Mouse (Mus musculus): ENCODE measurements around the gene Plekhm3. TPM values are rescaled to one million over a fixed set of nuclear protein-coding genes. Genes with fewer than 3 reads are reported as not detected.

The Plekhm3 gene
- polyA plus RNA-seq, 1 experiment from 2014 or later, result 10.4 TPM

DNA sequence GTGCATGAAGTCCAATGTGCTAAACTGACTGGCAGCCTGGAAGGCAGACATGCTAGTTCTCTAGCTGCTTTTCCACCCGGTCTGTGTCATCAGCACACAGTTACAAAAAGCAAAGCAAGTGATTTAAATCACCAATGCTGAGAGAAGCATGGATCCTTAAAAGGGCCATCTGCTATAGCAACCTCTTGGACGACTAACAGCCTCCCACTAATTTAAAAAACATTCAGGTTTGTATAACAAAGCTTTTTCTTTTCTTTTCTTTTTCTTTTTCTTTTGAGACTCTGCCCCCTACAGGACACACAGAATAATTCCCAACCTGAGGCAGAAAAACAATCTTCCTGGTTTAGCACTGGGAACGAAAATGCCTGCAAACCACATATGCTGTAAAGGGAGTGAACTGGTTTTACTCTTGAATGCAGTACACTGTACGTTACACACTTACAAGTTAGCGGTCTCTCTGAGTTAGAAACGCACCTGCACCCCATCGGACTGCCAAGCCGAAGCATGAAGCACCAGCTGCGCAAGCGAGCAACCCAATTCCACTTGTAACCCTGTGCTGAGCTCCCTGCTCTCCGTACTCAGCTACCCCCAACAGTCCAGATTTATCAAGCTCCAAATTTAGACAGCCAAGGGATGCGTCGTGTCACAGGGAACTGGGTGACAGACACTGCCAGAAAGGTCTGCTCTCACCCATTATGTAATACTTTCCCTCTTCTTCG is 37.7 kb downstream of the Plekhm3 start:
- Histone ChIP-seq H3K36me3 (peaks cover 5% of the 10 kb centered on the region; the same call in 1 of the 2 replicates), H3K27me3 (ENCODE audit: low read depth, poor library complexity, severe bottlenecking) (0 out of 2 replicates have a peak, but pooled peaks cover 3% of the 10 kb centered on the region), H3K4me3 (no peak overlapping the region), H3K4me1 (peaks cover 32% of the 10 kb centered on the region), H3K27ac (no peak overlapping the region), H3K9me3 (replicated peaks) (no peaks in the 10 kb centered on the region)
- 60% methylated on average over 14 of the region's 14 CpGs for WGBS
- DNase-seq (ENCODE audit: low spot score), result no peak

DNA sequence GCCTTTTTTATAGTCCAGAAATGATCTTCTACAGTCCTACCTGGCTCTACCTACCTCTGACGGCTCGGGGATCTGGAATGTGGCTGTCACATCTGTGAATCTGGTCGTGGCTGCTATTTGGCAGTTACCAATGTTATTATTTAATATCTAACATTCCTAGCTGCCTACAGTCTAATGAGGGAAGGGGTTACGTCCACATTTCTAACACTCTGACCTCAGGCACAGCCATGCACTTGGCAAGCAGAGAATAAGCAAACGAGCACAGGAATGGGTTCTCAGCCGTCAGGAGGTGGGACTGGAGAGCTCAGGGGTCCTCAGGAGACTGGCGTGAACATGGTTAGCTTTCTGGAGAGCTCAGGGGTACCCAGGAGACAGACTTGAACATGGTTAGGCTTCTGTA is 38.7 kb downstream of the Plekhm3 start:
- Histone ChIP-seq H3K9me3 (replicated peaks) (no peaks in the 10 kb centered on the region), H3K4me3 (no peak overlapping the region), H3K36me3 (peaks cover 5% of the 10 kb centered on the region; the same call in 1 of the 2 replicates), H3K4me1 (peaks cover 32% of the 10 kb centered on the region), H3K27ac (no peak overlapping the region), H3K27me3 (ENCODE audit: low read depth, poor library complexity, severe bottlenecking) (0 out of 2 replicates have a peak, but pooled peaks cover 3% of the 10 kb centered on the region)
- DNase-seq (ENCODE audit: low spot score), result no peak
- 88% methylated on average over 7 of the region's 7 CpGs for WGBS

DNA sequence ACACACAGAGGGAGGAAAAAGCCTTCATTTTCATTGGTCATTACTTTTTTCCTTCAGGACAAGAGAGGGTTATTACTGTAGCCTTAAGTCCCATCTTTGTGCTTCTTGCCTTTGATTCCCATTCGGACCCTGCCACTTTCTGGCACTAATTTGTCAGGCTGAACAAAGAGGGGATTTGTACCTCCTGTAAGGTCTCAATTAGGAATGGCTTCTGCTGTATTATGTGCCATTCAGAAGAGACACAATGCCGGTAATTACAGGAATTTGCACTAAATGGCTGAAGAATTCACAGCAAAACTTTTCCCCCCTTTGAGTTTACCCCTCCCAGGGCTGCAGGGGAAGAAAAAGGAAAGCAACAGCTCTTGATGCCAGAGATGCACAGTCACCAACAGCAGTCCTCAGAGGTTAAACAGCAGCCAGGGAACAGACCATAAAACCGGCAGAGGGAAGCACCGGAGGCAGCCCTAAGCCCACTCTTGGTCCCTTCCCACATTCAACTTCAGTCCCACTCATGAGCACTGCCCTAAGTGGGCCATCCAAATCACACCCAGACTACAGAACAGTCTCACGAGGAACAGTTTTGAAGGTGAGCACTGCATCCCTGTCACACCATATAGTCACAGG is 39.6 kb downstream of the Plekhm3 start:
- DNase-seq (ENCODE audit: low spot score), result no peak
- no peak overlapping the region for H3K4me3 ChIP-seq
- 0 out of 2 replicates have a peak, but pooled peaks cover 3% of the 10 kb centered on the region for H3K27me3 ChIP-seq (ENCODE audit: low read depth, poor library complexity, severe bottlenecking)
- peaks cover 5% of the 10 kb centered on the region; the same call in 1 of the 2 replicates for H3K36me3 ChIP-seq
- peaks cover 32% of the 10 kb centered on the region for H3K4me1 ChIP-seq
- H3K9me3 ChIP-seq (replicated peaks), result no peaks in the 10 kb centered on the region
- H3K27ac ChIP-seq, result no peak overlapping the region
- WGBS, result 27% methylated on average over 5 of the region's 5 CpGs

DNA sequence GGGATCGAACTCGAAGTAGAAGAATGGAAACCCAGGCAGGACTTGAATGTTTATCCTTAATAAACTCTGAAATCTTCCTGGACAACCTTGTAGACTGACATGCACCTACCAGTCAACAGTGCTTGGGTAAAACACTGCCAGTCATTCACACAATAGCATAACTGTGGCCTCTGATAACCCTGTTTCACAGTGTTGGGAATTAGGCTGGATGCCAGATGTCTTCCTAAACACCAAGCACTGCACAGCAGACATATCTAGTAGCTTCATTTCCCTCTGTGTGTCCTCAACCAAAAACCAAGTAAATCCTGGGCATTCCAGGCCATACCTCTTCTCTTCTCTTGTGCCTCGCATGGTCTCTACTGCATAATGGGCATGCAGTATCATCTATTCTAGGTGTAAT is 42.3 kb downstream of the Plekhm3 start:
- Histone ChIP-seq H3K4me1 (peaks cover 32% of the 10 kb centered on the region), H3K4me3 (no peak overlapping the region), H3K27me3 (ENCODE audit: low read depth, poor library complexity, severe bottlenecking) (0 out of 2 replicates have a peak, but pooled peaks cover 3% of the 10 kb centered on the region), H3K36me3 (no peaks in the 10 kb centered on the region), H3K27ac (no peak overlapping the region), H3K9me3 (replicated peaks) (no peaks in the 10 kb centered on the region)
- no peak for DNase-seq (ENCODE audit: low spot score)
- WGBS, result 92% methylated on average over 3 of the region's 3 CpGs

DNA sequence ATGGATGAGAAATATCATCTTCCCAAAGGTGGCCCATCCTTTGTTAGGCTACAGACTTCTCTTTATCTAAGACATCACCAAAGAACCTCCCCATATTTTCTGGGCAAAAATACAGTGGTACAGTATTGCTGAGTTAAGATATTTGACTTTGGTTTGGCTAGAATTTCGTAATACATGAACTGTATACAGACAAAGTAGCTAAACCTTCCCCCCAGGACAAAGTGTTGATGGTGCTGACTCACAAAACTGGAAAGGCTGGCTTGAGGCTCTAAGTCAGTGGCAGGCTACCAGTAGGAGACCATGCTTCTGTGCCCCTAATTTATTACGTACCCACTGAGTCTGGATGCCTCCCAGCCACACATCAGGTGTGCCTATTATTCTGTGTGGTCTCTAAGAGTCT is 48.9 kb downstream of the Plekhm3 start:
- Histone ChIP-seq H3K9me3 (replicated peaks) (no peaks in the 10 kb centered on the region), H3K27ac (no peak overlapping the region), H3K36me3 (no peaks in the 10 kb centered on the region), H3K4me1 (no peaks in the 10 kb centered on the region), H3K4me3 (no peak overlapping the region), H3K27me3 (ENCODE audit: low read depth, poor library complexity, severe bottlenecking) (no peaks in the 10 kb centered on the region)
- DNase-seq (ENCODE audit: low spot score), result no peak
- WGBS, result 91% methylated on average over 2 of the region's 2 CpGs

DNA sequence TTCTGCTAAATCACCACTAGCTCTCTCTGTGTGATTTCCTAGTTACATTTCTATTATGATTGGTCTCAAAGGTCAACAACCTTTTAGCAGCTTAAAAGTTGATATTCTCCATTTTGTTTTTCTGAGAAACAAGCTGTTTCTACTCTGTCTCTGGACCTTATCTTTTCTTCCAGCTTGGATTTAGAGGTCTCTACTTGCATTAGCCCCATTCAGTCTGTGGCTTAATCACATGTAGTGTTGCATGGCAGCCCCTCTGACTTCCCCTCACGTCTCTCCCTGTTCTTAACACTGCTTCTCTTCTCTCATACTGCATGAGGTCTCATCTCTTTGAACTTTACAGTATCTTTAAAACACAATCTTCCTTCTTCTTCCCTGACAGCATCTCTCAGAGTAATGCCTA is 50.4 kb downstream of the Plekhm3 start:
- Histone ChIP-seq H3K9me3 (replicated peaks) (no peaks in the 10 kb centered on the region), H3K27me3 (ENCODE audit: low read depth, poor library complexity, severe bottlenecking) (no peaks in the 10 kb centered on the region), H3K36me3 (no peaks in the 10 kb centered on the region), H3K4me1 (no peaks in the 10 kb centered on the region), H3K4me3 (no peak overlapping the region), H3K27ac (no peak overlapping the region)
- no peak for DNase-seq (ENCODE audit: low spot score)
- 77% methylated on average over 1 of the region's 1 CpGs for WGBS

DNA sequence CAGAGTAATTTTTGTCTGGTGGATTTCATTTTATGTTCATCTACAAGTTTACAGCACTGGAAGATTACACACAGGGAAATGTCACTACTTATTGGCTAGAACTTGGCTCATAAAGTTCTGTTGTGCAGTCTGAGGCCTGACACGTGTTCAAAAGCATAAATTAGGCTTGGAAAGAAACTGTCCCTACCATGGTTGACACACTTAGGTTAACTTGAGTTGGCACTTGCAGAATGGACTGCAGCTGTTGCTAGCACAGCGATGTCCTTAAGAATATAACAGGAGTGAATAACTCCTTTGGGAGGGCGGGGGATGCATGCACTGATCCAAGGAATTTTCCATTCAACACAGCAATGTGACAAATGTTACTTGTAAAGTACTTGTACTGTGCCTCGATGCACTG is 53.2 kb downstream of the Plekhm3 start:
- Histone ChIP-seq H3K27me3 (ENCODE audit: low read depth, poor library complexity, severe bottlenecking) (no peaks in the 10 kb centered on the region), H3K9me3 (replicated peaks) (no peaks in the 10 kb centered on the region), H3K4me1 (no peaks in the 10 kb centered on the region), H3K36me3 (no peaks in the 10 kb centered on the region), H3K27ac (no peak overlapping the region), H3K4me3 (no peak overlapping the region)
- no peak for DNase-seq (ENCODE audit: low spot score)
- 92% methylated on average over 4 of the region's 4 CpGs for WGBS

DNA sequence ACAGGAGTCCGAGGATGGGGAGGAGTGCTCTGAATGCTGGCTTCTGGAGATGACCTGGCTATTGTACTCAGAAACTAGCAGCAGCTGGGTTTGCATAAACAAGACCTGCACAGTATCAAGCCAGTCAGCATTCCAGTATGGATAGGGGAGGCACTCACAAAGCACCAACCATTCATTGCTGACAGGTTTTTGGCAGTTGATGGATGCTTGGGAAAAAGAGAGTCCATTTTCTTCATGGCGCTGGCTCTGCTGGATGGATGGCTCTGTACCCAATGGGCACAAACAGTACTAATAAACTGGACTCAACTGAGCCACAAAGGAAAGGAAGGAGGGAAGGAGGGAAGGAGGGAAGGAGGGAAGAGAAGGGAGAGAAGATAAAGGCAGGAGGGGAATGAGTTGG is 53.8 kb downstream of the Plekhm3 start:
- no peaks in the 10 kb centered on the region for H3K4me1 ChIP-seq
- no peak overlapping the region for H3K27ac ChIP-seq
- 86% methylated on average over 2 of the region's 2 CpGs for WGBS

DNA sequence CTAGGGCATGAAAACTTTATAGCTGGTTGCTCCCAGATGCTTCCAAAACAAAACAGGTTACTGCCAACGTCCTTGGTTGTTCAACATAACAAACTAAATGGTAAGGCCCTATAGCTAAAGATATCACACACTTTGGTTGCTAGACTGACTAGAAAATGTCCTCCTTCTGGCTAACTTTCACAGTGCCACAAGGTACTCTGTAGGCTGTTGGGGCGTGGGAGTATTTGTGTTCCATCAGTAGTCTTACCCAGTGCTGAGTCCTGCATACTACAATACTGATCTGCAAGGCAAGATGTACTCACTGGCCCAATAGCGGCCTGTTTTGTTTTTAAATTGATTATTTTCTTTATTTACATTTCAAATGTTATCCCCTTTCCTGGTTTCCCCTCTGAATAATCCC is 56.9 kb downstream of the Plekhm3 start:
- no peak for DNase-seq (ENCODE audit: low spot score)
- Histone ChIP-seq H3K36me3 (no peaks in the 10 kb centered on the region), H3K4me3 (no peak overlapping the region), H3K4me1 (no peaks in the 10 kb centered on the region), H3K27ac (no peak overlapping the region), H3K9me3 (replicated peaks) (no peaks in the 10 kb centered on the region), H3K27me3 (ENCODE audit: low read depth, poor library complexity, severe bottlenecking) (no peaks in the 10 kb centered on the region)
- WGBS, result 87% methylated on average over 3 of the region's 3 CpGs

More for the DNA sequence above, 53.8 kb downstream of the Plekhm3 start:
- no peaks in the 10 kb centered on the region for H3K27me3 ChIP-seq (ENCODE audit: low read depth, poor library complexity, severe bottlenecking)
- DNase-seq (ENCODE audit: low spot score), result no peak
- H3K4me3 ChIP-seq, result no peak overlapping the region
- H3K36me3 ChIP-seq, result no peaks in the 10 kb centered on the region
- no peaks in the 10 kb centered on the region for H3K9me3 ChIP-seq (replicated peaks)

DNA sequence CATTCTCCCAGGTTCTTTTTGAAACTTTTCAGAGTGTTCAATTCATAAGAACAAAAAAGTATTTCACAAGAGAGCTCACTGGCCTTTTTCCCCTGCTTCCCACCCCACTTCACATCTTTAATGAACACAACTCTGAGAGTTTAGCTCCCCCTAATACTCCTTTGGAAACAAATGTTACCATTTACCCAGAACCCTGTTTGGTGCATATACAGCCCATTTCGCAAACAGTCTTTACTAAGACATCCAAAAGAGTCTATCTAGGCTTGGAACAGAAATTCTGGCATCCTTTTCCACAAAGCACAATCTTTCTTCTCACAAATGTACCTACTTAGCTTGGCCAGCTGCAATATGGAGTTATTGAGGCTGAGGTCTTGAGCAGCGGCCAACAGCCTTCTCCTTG is 59.1 kb downstream of the Plekhm3 start:
- H3K27me3 ChIP-seq (ENCODE audit: low read depth, poor library complexity, severe bottlenecking), result no peaks in the 10 kb centered on the region
- H3K4me1 ChIP-seq, result no peaks in the 10 kb centered on the region
- WGBS, result 92% methylated on average over 2 of the region's 2 CpGs

DNA sequence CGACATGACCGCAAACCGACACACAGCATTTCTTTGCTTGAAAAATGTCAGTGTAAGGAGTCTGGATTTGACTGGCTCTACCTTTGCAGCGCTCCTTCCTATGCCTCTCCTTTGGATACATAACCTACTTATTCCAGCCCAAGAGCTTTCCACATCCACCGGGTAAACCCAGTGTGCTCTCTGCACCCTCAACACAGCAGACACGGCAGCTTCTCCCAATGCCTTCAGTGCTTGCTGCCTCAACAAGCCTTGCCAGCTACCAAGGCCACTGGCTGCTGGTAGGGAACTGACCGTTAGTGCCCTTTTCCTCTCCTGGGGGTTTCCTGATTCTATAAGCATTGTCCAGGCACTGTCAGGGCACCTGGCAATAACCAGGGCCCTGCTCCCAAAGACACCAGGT is 62.8 kb downstream of the Plekhm3 start:
- no peak overlapping the region for H3K4me3 ChIP-seq
- DNase-seq (ENCODE audit: low spot score), result no peak
- no peaks in the 10 kb centered on the region for H3K9me3 ChIP-seq (replicated peaks)
- no peaks in the 10 kb centered on the region for H3K4me1 ChIP-seq
- no peak overlapping the region for H3K27ac ChIP-seq
- H3K36me3 ChIP-seq, result no peaks in the 10 kb centered on the region
- no peaks in the 10 kb centered on the region for H3K27me3 ChIP-seq (ENCODE audit: low read depth, poor library complexity, severe bottlenecking)
- WGBS, result 92% methylated on average over 7 of the region's 7 CpGs

More for the DNA sequence above, 59.1 kb downstream of the Plekhm3 start:
- H3K9me3 ChIP-seq (replicated peaks), result no peaks in the 10 kb centered on the region
- no peak overlapping the region for H3K4me3 ChIP-seq
- no peak overlapping the region for H3K27ac ChIP-seq
- no peaks in the 10 kb centered on the region for H3K36me3 ChIP-seq
- DNase-seq (ENCODE audit: low spot score), result no peak

DNA sequence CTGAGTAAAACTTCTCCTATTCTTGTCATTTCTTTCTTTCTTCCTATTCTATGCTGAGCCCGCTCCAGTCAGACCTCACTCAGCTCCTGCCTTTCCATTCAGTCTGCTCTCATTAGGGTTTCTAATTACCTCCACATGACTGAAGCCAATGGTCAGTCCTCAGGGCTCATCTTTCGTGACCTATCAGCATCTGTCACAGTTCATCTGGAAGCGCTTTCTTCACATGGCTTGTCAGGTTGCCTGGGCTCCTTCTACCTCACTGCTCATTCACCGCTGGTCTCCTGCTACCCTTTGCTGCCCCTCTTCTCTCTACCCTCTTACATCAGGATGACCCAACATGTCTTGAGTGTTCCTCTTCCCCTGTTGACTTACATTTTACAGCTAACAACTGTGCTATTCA is 65.3 kb downstream of the Plekhm3 start:
- no peak for DNase-seq (ENCODE audit: low spot score)
- 55% methylated on average over 4 of the region's 4 CpGs for WGBS
- Histone ChIP-seq H3K9me3 (replicated peaks) (no peaks in the 10 kb centered on the region), H3K4me3 (no peak overlapping the region), H3K36me3 (no peaks in the 10 kb centered on the region), H3K27ac (no peak overlapping the region), H3K4me1 (no peaks in the 10 kb centered on the region), H3K27me3 (ENCODE audit: low read depth, poor library complexity, severe bottlenecking) (peaks cover 6% of the 10 kb centered on the region)

DNA sequence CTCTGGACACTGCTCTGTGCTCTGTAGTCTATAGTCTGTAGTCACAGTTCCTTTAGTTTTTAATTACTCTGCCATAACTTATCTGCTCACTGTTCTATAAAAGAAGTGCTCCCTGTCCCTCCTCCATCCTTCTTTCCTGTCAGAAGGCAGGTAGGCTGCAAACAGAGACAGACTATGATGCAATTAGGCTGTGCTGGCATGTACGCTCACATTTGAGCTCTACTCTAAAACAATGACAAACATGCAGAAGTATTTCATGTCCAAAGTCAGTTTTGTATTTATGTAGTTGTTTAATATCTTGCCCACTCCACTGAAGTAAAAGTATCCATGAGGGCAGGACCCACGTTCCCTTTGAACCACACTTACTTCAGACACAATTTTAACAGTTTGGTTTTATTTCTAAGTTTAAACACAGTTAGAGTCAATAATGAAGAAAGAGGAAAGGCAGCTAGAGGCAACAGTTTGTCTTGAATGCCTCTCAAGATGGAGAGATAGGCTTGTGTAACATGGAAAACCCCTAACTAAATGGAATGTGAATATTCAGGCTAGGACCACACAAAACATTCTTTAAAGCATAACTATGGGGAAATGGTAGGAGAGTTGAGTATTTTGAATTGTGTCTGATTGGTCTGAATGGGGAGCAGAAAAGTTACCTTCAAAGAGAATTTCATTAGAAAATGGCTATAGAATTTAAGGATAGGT is 69.0 kb downstream of the Plekhm3 start:
- H3K27ac ChIP-seq, result no peak overlapping the region
- H3K4me1 ChIP-seq, result peaks cover 8% of the 10 kb centered on the region
- WGBS, result 94% methylated on average over 2 of the region's 2 CpGs
- peaks cover 41% of the 10 kb centered on the region for H3K27me3 ChIP-seq (ENCODE audit: low read depth, poor library complexity, severe bottlenecking)
- DNase-seq (ENCODE audit: low spot score), result no peak
- H3K36me3 ChIP-seq, result no peaks in the 10 kb centered on the region
- H3K9me3 ChIP-seq (replicated peaks), result no peaks in the 10 kb centered on the region
- no peak overlapping the region for H3K4me3 ChIP-seq

All from limb, embryonic 10.5 days (tissue).